Mouse (Mus musculus) heart, adult 11 months (tissue): ENCODE data around the gene Tbc1d32.
"Not testable (repeated sequence)": the region's sequence is repeated elsewhere in the genome, so short reads cannot be mapped to it uniquely, and the experiment has no call there.

ENCODE experiments used
- DNase-seq: peaks from one replicate; pipeline ENCODE4 v3.0.0; 2022

Gene Tbc1d32

DNA sequence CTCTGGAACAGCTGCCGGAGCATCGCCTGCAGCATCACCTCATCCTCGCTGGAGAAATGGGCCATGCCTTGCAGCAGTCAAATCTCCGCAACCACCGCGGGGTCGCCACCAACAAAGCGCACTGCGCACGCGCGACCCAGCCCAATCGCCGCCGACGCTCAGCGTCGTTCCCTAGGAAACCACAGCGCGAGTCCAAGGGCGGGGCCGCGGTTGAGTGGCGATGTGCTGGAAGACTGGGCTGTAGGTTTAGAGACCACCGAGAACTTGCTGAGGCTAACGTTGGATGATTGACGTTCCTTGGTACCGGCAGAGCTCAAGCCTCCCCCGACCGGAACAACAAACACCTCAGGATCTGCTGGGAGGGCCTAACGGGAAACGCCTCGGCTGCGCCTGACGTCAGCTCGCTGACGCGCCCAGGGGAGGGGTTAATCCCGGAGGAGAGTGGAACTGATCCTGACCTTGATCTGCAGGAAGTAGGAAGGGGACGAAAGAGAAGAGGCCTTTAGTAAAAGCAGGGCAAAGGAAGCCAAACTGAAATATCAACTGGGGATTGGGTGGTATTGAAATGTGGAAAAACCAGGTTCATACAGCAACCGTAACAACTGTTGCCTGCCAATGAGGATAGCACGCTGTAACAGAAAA lies at the start of gene Tbc1d32:
Gene Tbc1d32 (minus strand): TSS at position 122 of the 642 bp plus-strand sequence.
- peak; percentile 99 for DNase-seq

DNA sequence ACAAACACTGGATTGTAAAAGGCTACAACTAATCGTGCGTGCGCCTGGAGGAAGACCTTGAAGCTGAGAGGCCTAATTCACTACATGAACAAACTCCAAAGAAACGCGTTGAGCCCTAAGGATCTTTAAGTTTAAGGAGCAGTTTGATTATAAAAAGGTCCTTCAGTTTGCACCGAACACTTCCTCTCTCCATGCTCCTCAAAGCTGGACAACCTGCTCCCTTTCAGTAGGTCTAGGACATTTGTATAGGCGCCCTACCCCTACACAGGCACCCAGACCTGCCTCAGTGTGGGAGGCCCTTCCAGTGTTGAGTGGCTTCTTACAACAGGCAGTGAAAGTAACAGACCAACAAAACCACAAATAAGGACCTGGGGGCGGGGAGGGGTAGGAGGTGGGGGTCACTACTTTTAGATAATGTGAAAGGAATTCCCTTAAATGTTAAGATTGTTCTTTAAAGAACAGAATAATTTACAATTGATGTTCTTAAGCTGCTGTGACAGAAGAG lies 666 bp downstream of the Tbc1d32 start:
- no peak for DNase-seq

DNA sequence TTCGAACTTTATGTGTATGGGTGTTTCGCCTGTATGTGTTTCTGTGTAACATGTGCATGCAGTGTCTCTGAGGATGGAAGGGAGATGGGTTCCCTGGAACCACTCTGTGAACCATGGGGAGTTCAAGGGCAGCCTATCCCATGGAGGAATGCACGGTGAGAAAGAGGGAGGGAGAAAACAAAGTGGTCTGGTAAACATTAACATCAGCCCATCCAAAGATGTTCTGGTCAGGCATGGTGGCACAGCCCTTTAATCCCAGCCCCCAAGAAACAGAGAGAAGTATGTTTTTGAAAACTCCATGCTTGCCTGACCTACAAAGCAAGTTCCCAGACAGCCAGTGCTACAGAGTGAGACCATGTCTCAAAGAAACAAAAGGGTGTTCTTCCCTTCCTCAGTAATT lies 12.7 kb downstream of the Tbc1d32 start:
- no peak for DNase-seq

DNA sequence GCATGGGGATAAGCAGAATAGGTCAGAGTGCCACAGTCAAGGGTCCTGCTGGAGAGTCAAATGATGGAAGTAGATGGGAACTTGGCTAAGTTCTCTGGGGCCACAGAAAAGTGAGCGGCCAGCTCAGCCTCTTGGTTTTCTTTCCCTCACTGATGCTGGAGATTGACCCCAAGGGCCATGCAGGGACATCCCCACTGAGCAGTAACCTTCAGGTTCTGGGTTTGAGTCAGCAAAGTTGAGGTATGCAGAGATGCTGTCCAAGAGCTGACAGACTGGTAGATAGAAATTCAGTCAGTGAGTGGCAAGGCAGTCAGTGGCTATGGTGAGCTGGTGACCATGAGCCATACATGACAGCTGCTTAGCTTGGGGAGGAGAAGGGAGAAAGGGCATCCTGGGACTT lies 18.1 kb downstream of the Tbc1d32 start:
- DNase-seq, result no peak

GRCm38 (mm10) chr10:56206802-56207404 lies 21.6 kb downstream of the Tbc1d32 start:
- no peak for DNase-seq

GRCm38 (mm10) chr10:56204348-56204747 lies 24.1 kb downstream of the Tbc1d32 start:
- no peak for DNase-seq

DNA sequence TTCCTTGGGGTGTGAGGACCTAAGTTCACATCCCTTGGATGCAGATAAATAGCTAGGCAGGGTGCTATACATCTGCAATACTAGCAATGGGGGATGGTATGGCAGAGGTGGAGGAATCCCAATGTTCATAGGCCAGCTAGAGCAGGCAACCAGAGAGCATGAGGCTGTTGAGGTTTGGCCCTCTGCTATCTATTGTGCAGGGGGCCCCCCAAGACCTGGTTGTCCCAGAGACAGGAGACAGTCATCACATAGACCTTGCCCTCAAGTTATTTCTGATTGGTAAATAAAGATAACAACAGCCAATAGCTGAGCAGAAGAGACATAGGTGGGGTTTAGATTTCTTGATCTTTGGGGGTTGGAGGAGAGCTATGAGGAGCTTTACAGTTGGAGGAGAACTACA lies 28.6 kb downstream of the Tbc1d32 start:
- DNase-seq, result no peak

DNA sequence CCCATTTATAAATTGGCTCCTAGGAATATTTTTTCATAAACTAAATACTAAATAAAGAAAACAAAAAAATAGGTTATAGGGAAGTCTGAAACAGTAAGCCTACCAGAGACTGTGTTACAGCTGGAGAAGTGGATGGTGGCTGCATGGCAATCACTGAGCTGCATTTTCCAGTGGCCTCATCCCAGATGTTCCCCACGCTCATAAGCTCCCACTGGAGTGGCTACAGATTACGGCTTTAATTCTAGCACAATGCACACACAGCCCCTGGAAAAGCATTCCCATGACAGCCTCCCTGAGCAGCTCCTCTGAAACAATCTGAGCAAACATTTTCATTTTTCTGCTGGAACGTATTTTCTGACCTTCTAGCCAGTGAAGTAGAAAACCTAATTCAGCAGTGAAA lies 29.8 kb downstream of the Tbc1d32 start:
- DNase-seq, result no peak

DNA sequence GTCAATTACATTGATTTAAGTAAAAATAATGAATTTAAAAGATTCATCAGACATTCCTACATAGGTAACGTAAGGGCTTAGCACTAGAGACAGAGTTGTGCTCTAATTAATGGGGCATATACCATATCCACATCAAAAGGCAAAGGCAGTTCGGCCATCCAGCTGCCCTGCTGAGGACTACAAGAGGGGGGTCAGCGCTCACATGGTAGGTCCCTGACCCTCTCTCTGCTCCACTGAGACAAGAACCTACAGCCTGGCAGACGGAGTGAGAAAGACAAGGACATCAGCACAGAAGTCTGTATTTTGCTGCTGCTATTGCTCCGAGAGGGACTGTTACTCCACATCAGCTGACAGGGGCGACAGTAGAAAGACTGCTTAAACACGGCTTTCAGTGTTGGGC lies 34.2 kb downstream of the Tbc1d32 start:
- peak; percentile 70 for DNase-seq

DNA sequence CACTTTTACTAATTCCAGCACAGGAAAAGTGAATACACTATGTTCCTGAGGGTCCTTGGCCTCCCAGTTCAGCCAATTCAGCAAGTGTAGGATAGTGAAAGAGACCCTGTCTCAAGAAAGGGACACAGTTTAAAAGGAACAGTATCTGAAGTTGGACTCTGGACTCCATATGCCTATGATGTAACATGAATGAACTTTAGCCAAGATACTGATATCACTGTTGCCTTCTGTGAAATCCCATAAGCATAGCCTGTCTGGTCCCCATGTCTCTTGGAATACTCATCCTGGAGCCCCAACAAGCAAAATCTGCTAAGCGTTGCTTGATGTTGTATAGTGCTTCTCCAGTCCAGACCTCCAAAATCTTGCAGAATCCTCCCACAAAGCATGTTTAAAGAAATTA lies 46.8 kb downstream of the Tbc1d32 start:
- no peak for DNase-seq

- no peak for DNase-seq
Measured at GRCm38 (mm10) chr10:56173184-56173583, 55.3 kb downstream of the Tbc1d32 start.

DNA sequence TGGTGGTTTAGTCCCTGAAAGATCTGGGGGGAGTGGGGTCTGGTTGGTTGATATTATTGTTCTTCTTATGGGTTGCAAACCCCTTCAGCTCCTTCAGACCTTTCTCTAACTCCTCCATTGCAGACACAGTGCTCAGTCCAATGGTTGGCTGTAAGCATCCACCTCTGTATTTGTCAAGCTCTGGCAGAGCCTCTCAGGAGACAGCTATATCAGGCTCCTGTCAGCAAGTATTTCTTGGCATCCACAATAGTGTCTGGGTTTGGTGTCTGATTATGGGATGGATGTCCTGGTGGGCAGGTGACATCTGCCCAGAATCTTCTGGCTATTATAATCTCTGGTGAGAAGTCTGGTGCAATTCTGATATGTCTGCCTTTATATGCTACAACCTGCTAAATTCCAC lies 60.8 kb downstream of the Tbc1d32 start:
- DNase-seq, result not testable (repeated sequence)

GRCm38 (mm10) chr10:56165758-56166157 lies 62.7 kb downstream of the Tbc1d32 start:
- DNase-seq, result no peak

- no peak for DNase-seq
Measured at GRCm38 (mm10) chr10:56164411-56164810, 64.1 kb downstream of the Tbc1d32 start.

DNA sequence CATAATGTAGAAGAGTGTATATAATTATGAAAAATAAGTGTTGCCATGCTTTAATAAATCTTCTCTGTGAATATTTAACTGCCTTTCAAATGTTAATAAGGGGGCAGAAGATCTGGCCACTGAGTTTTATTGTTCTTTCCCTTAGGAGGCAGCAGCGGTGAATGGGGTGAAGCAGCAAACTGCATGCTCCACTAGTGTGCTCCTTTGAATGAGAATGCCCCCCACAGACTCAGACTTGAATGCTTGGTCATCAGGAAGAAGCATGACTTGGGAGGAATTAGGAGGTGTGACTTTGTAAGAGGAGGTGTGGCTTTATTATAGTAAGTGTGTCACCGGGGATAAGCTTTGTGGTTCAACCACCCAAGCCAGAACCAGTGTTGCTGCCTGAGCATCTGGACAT lies 69.7 kb downstream of the Tbc1d32 start:
- DNase-seq, result no peak

- DNase-seq, result no peak
Measured at GRCm38 (mm10) chr10:56158207-56158606, 70.3 kb downstream of the Tbc1d32 start.

GRCm38 (mm10) chr10:56156956-56157355 lies 71.5 kb downstream of the Tbc1d32 start:
- DNase-seq, result no peak

GRCm38 (mm10) chr10:56148920-56149319 lies 79.6 kb downstream of the Tbc1d32 start:
- DNase-seq, result no peak

GRCm38 (mm10) chr10:56137191-56137590 lies 91.3 kb downstream of the Tbc1d32 start:
- DNase-seq, result no peak

GRCm38 (mm10) chr10:56129642-56130041 lies 98.8 kb downstream of the Tbc1d32 start:
- peak; percentile 72 for DNase-seq

- DNase-seq, result no peak
Measured at GRCm38 (mm10) chr10:56126972-56127371, 101.5 kb downstream of the Tbc1d32 start.

DNA sequence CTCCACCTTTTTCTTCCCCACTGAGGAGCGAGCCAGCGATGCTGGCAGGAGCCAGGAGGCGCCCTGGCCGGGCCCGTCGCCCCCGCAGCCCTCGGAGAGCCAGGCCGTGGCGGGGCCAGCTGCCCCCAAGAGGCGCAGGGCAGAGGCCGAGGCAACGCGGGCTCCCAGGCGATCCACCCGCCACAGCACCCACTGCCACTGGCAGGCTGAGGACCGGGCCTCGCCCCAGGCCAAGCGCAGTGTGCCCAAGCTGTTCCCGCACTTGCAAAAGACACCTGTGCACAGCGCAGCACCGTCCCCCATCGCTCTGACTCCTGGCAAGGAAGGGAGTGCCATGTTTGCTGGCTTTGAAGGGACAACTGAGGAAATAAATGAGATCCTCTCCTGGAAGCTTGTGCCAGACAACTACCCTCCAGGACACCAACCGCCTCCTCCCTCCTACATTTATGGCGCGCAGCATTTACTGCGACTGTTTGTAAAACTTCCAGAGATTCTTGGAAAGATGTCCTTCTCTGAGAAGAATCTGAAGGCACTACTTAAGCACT lies 112.8 kb downstream of the Tbc1d32 start:
- DNase-seq, result no peak

GRCm38 (mm10) chr10:56114951-56115635 lies 113.4 kb downstream of the Tbc1d32 start:
- DNase-seq, result peak; percentile 96

DNA sequence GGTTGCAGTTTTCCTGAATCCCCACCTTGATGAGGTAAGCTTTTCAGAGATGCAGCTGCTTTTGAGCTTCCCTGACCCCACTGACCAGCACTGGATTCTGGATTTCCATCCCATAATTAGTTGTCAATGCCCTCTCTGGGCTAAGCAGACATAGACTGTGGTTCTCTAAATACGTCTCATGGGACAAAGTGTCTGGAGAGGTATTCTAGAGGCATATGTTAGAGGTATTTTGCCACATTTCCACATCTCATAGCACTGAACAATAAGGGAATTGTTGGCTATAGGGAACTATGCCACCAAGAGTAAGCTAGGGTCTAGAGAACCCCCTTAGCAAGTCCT lies 121.5 kb downstream of the Tbc1d32 start:
- DNase-seq, result no peak
